Mouse (Mus musculus) liver, embryonic 15.5 days (tissue): ENCODE results near the gene Stat1. TPM values are rescaled to one million over a fixed set of nuclear protein-coding genes. Genes with fewer than 3 reads are reported as not detected.

Experiments used
- ATAC-seq: fragments of 200-750 bp; cut with Nextera tagmentation; 2 replicates; pipeline ENCODE4 v1.8.0; 2017; ENCODE audit warnings: moderate number of reproducible peaks, mild to moderate bottlenecking, moderate library complexity; ENCODE audit not compliant: insufficient read depth
- H3K27ac ChIP-seq: fragments of 300-500 bp; sonication (generic); replicated peaks from 2 replicates; pipeline ENCODE4 v1.5.1; 2015; ENCODE audit warnings: mild to moderate bottlenecking, inconsistent platforms
- H3K27me3 ChIP-seq: fragments of 300-500 bp; sonication (generic); 2 replicates; pipeline ENCODE4 v1.6.1; 2015; ENCODE audit warnings: mild to moderate bottlenecking, inconsistent platforms
- H3K36me3 ChIP-seq: fragments of 300-500 bp; sonication (generic); replicated peaks from 2 replicates; pipeline ENCODE4 v1.6.1; 2015; ENCODE audit warnings: moderate library complexity, mild to moderate bottlenecking, inconsistent platforms
- H3K4me1 ChIP-seq: fragments of 300-500 bp; sonication (generic); replicated peaks from 2 replicates; pipeline ENCODE4 v1.6.1; 2015; ENCODE audit warnings: inconsistent platforms
- H3K4me2 ChIP-seq: fragments of 300-500 bp; sonication (generic); 2 replicates; pipeline ENCODE4 v1.6.1; 2015; ENCODE audit warnings: moderate library complexity, mild to moderate bottlenecking, inconsistent platforms
- H3K4me3 ChIP-seq: fragments of 300-500 bp; sonication (generic); replicated peaks from 2 replicates; pipeline ENCODE4 v1.5.1; 2015; ENCODE audit warnings: mild to moderate bottlenecking, inconsistent platforms
- H3K9ac ChIP-seq: fragments of 300-500 bp; sonication (generic); 2 replicates; pipeline ENCODE4 v1.6.1; 2015; ENCODE audit warnings: moderate library complexity, mild to moderate bottlenecking, inconsistent platforms
- H3K9me3 ChIP-seq: fragments of 300-500 bp; sonication (generic); replicated peaks from 2 replicates; pipeline ENCODE4 v1.6.1; 2016; ENCODE audit warnings: inconsistent platforms
- WGBS: fragments of 180-500 bp; shearing (Covaris S2); methylation state at CpG from one replicate; pipeline ENCODE4 v1.1.7; 2015; ENCODE audit warnings: mixed read lengths; ENCODE audit not compliant: insufficient replicate concordance; 5-methylcytosine and 5-hydroxymethylcytosine counted together
- polyA plus RNA-seq: library from polyadenylated mRNA; unstranded; fragments of >200 nt; fragmentation: Nextera tagmentation; extraction: Ambion mirVana; gene quantifications from 2 replicates; pipeline ENCODE4 v1.2.1, GENCODE M21; 2015

Stat1 gene
- polyA plus RNA-seq, 1 experiment from 2014 or later, result 26.0 TPM

DNA sequence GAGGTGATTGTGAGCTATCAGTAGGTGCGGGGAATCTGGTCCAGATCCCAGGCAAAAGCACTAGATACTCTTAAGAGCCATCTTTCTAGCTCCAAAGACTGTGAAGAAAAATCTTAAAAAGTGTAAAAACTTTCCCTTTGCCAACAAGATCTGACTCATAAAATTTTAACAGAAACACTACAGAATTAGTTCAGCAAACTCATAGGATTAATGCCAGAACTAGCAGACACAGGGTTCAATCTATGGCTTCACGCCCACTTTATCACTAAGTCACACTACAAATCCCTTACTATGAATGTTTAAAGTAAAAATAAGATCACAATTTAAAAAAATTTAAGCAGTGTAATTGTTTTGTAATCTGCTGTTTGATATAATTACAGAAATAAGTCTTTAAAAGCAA, 63.8 kb downstream of the Stat1 start:
- Histone ChIP-seq H3K9ac (no peak overlapping the region), H3K27me3 (no peaks in the 10 kb centered on the region), H3K4me1 (no peaks in the 10 kb centered on the region), H3K4me3 (no peak overlapping the region), H3K36me3 (peaks cover 7% of the 10 kb centered on the region; the same call in 1 of the 2 replicates), H3K27ac (no peak overlapping the region), H3K9me3 (no peaks in the 10 kb centered on the region), H3K4me2 (no peak overlapping the region)
- WGBS, result 78% methylated on average over 2 of the region's 2 CpGs
- no peak for ATAC-seq

Other genes with a start within 250 kb of the Stat1 start
- gene Myo1b, start 203.4 kb upstream of the Stat1 start, polyA plus RNA-seq, result 8.1 and 8.2 TPM in 2 replicates
- 1.0 and 1.2 TPM in 2 replicates for gene Stat4, start 132.3 kb upstream of the Stat1 start, polyA plus RNA-seq
- 5.3 and 5.9 TPM in 2 replicates for gene Gls, start 113.8 kb downstream of the Stat1 start, polyA plus RNA-seq